Mouse (Mus musculus) right cerebral cortex, postnatal 14 days (tissue): ENCODE results near the gene Tsc22d1.
A peak's percentile ranks its signal among the peaks of the same experiment; 100 is the strongest.

ENCODE experiments used
- DNase-seq: peaks from one replicate; pipeline ENCODE4 v3.0.0; 2022

The Tsc22d1 gene

DNA sequence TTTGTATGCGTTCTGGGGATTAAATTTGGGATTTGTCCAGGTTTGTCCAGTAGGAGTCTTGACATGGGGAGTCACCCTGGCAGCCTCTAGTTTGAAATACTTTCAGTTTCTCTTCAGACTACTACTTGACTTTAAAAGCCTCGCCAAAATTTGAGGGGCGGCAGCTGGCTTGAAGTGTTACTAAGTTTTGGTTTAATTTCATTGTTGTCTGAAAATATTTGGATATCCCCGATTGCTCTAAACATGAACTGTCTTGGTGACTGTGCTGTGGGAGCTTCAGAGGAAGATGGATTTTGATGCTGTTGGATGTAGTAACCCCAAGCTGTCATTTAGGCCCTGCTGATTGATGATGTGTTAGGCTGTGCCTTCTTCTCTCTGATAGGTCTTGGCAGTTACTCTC lies 34.2 kb downstream of the Tsc22d1 start:
- DNase-seq: no peak

DNA sequence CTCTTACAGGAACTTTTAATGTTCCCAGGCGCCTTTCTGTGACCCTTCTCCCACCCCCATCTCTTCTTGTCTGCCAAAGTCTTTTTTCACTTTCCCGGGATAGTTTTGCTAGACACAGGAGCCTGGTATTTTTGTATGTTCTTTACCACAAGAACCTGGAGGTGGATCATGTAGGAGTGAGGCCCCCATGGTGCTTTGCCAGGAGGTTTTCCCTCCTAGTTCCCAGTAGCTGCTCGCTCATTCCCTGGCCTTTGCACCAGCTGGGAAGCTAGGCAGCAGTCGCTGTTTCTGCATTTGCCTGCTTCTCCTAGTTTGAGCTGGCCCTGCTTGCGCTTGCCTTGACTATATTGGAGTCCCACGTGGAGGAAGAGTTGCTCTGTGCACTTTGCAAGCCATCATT lies 36.2 kb downstream of the Tsc22d1 start:
- no peak for DNase-seq

DNA sequence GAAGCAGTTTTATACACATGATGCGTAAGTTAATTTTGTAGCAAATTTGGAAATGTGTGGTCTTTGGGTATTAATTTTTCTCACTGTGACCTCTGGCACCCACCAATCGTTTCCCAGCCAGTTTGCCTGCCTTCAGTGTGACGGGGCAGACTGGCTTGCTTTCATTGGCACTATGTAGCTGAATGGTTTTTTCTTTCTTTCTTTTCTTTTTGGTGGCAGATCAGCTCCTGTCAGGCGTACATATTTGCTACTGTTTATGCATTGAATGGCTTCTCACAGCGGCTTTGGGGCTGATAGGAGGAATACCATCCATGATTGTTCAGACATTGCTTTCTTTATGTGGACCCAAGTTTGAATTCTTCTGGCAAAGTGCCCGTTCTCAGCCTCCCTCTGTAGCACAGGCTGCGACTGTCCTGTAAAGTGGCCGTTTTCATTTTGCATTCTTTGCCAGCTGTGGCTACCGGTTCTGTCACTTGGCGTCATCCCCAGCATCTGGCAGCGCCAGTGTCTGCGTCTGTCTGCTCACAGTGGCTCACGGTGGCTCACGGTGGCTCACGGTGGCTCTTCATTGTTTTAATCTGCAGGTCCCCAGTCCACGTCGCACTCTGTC lies 38.1 kb downstream of the Tsc22d1 start:
- no peak for DNase-seq

DNA sequence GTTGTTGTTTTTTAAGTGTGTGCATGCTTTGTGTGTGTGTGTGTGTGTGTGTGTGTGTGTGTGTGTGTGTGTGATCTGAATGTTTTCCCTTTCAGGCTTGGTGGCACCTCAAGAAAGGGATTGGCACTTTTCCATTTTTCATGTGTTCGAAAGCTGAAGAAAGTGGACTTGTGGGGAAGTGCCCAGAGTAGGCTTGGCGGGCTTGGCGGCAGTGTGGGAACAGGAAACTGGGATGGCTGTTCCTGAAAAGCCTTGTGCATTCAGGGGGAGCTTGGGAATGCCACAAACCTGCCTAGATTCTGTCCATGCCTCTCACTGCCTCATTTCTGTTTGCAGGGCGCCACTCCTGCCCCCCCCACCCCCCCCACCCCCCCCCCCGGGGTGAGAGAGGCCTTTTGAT lies 39.9 kb downstream of the Tsc22d1 start:
- DNase-seq: no peak

DNA sequence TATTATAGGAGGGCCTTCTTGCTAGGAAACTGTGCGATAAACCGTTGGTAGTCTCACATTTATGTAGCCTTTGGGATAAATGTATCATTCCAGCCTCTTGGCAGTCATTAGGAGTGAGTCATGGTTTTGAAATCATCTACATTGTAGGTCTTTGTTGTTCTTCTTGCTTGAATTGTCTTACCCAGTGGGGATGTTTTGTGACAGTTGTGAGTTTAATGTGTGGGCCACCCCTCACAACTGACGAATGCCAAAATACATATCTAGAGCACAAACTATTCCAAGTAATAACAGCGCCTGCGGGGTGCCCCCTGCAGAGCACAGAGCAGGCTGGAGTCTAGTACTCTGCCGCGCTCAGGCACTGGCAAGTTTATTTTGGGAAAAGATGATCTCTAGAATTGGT lies 40.4 kb downstream of the Tsc22d1 start:
- no peak for DNase-seq

DNA sequence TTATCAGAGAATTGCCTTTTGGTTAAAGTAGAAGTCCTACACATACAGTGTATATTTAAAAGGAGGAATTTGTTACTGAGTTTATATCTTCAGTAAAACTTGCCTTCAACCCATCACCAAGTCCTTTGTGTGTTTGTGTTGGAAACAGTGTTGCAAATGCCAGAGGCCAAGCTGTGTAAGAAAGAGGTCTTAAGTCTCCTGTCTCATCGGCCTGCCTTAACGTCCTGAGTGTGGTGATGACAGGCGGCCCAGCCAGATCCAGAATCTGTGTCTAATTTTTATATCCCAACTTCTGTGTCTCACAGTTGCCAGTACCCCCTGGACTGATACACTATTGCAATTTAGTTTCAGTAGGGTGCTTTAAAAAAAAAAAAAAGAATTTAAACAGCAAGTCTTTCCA lies 42.9 kb downstream of the Tsc22d1 start:
- DNase-seq: no peak

DNA sequence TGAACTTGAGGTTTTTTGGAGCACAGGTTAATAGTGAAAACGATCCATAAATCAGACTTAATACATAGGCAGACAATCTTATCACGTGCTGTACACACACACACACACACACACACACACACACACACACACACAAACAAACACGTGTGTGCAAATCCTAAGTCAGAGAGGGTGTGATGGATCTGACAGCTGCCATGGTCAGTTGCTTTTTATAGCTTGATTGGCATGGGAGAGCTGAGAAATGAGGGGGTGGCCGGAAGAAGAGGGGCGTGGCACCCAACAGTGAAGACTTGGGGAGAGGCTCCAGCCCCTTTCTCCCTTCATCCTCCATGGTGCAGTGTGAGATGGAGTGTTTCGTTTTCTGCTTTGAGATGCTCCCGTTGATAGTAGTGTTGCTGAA lies 45.4 kb downstream of the Tsc22d1 start:
- DNase-seq: no peak

DNA sequence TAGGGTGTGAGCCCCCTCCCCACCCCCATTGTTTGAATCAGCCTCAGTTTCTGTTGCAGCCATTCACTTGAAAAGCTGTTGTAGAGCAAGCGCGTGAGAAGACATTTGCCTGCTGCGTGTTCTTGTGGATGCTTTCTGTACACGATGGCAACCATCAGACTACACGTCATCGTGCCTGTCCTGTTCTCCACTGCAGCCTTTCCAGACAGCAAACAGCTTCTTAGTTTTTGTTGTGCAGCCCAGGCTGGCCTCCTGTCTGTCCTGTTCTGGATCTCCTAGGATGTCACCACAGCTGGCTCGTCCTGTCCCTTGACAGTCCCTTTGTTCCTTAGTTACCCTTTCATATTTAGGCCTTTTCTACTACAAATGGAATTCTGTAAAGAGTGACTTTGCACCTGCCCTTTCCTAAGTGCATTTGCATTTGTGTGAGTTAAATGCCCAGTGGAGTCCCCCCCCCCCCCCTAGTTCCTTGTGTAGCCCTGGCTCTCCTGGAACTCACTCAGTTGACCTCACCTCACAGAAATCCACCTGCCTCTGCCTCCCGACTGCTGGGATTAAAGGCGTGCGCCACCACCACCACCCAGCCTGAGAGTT lies 46.5 kb downstream of the Tsc22d1 start:
- DNase-seq: no peak

DNA sequence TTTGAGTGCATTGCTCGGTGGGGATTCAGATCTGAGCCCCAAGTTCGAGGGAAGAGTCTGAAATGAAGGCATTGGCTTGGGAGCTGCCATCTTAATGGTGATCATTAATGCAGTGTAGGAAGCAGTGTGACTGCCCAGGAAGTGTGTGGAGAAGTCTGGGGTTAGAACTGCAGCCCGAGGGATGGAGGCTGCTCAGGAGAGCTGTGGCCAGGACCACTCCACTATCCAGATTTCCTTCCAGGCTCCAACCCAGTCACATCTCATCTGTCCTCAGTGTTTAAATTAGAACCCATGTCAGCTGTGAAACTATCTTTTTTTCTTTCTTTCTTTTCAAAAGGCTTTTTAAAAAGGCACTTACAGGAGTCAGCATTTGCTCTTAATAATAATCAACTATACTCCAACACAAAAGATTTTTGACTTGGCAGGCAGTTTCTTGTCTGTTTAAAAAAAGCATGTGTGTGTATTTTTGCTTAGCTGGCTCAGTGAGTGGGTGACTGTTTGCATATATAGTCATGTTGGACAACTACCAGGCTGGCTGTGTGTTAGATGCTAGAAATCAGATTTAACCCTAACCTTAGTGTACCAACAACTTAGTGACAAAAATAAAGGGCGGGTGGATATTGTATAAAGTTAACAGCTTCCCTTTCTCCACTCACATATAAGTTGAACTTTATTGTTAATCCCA lies 48.8 kb downstream of the Tsc22d1 start:
- DNase-seq: no peak

DNA sequence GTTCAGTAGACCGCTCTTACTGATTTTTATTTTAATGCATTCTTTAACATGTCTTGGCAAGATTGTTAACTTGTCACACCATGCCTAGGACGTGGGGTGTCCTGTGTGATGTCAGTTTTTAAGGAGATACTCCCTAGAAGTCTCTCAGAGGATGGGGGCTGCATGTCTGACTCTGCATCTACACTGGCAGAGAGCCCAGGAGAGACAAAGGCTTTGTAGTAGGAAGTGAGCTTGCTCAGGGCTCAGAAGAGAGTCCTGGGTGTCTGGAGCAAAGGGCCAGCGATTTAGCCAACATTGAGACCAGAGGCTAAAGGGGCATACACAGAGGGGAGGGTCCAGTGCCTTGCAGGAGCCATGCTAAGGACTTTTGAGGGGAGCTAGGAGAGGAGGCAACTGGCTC lies 50.2 kb downstream of the Tsc22d1 start:
- no peak for DNase-seq

DNA sequence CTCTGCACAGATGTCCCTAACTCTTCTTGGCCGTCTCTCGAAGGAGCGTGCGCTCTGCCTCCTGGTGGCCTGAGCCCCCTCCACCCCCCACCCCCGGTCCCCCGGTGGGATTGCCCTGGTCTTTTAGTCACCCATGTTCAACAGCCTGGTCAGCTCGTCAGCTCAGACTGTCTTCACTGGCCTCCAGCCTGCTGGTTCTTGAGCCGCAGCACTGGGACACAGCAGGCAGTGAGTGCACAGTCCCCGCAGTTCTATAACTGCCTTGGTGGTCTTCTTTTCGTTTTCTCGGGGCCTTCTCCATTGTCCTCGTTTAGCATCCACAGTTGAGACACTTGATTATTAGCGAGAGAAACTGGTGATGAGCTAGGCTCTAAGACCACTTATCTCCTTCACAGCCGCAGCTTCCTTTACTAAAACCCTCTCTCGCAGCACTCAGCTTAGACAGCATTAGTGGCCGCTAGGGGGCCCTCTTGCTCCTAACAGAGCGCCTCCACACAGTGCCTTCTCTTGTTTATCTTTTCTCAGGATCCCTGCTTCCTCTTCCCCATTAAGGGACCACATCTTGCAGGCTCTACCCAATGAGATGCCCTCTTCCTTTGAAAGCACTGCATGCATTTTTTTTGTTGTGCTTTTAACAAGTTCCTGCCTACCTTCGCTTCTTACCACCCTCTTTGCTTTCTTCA lies 52.0 kb downstream of the Tsc22d1 start:
- peak; percentile 91 for DNase-seq

DNA sequence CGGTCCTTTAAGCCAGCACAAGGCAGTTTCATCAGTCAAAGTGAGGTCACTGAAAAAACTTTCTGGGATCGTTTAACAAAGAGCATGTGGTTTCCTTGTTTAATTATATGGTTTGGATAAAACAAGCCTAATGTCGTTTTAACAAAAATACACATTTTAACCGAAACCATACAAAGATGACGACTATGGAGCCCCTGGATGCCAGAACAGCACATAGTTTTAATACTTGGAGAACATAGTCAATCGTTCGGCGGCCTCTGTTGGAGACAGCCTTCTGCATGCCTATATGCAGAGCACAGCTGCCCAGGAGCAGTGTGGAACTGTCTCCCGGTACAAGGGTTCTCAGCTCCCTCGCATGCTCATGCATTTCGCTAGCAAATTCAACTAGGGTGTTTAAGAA lies 53.2 kb downstream of the Tsc22d1 start:
- no peak for DNase-seq

DNA sequence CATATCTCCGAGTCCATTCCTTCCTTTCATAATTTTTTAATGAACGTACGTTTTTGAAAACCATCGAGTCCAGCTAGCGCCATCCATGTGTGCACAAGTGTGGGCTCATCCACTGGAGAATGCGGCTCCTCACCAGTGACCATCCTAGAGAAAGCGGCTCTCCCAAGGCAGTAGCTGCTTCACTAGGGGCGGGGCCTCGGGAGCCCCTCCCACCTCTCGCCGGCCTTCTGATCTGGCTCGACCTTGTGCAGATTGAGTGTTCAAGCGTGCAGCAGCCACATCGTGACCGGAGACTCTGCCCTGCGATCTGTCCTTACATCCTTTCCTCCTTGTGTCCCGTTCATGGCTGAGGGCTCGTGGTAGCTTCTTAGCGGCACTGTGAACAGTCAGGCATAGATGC lies 56.5 kb downstream of the Tsc22d1 start:
- no peak for DNase-seq

DNA sequence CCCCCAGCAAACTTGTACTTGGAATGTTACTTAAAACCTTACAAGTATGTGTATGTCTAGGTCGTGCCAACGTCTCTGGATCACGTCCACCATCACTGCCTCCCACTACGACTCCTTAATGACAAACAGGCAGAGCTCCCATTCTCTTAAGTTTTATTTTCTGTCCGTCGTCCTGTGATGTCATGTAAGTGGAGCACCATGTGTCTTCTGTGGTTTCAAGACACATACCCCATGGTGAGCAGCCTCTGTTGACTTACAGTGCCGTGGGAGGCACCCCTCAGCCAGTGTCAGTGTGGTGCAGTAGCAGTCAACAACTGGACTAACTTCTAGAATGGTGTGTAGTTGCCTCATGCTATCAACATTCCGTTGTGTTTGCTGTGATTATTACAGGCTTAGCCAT lies 57.7 kb downstream of the Tsc22d1 start:
- DNase-seq: no peak

DNA sequence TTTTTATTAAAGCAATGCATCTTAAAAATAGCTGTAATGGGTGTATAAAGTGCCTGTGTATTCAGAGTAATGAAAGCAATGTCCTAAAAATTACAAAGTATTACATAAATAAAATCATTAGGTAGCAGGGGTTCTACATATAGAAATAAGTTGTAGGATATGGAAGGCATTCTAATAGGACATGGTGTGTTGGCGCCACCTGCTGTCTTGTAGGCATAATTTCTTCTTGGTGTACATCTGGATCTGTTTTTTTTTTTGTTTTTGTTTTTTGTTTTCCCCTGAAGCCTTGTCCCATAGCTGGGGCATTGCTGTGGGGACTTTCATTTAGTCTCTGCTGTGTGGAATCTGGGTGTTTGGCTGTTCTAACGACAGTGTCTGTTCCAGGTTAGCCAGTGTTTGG lies 58.6 kb downstream of the Tsc22d1 start:
- peak; percentile 45 for DNase-seq

DNA sequence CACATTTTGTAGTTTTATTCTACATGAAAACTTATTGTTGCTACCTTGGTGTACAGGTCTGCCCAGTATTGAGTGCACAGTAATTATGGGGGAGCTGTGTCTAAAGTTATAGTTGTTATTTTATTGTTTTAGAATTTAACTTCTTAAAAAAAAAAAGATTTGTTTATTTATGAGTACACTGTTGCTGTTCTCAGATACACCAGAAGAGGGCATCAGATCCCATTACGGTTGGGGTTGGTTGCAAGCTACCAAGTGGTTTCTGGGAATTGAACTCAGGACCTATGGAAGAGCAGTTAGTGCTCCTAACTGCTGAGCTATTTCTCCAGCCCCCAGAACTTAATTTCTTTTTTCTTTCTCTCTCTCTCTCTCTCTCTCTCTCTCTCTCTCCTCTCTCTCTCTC lies 59.4 kb downstream of the Tsc22d1 start:
- DNase-seq: no peak

DNA sequence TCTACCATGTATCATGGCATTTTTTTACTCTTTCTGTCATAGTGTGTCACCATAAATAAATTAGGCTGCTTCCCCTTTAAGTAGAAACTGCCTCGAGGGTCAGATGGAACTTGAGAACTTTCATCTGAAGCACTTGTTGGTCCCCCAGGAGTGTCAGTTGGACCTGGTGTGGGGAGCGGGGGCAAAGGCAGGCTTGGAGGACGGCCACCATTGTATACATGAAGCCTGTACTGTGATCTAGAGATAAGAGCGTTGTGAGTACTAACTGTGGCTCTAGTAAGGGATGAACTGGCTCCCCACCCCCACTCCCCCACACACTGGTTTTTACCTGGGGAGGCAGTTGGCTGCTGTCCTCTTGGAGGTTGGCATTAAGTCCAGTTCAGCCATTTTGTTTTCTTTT lies 62.0 kb downstream of the Tsc22d1 start:
- no peak for DNase-seq

DNA sequence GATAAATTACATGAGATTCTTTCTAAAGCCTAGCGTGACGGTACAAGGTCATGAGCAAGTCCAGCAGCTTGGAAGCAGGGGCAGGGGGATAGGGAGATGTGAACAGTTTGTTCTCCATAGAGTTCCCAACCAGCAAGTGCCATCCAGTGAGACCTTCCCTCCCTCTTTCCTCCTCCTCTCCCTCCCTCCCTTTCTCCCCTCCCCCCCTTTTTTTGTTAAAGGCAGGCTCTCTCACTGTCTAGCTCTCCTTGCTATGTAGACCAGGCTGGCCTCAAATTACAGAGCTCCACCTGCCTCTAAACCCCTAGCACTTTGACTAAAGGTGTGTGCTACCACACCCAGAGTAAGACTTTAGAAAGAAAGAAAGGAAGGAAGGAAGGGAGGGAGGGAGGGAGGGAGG lies 63.3 kb downstream of the Tsc22d1 start:
- no peak for DNase-seq

DNA sequence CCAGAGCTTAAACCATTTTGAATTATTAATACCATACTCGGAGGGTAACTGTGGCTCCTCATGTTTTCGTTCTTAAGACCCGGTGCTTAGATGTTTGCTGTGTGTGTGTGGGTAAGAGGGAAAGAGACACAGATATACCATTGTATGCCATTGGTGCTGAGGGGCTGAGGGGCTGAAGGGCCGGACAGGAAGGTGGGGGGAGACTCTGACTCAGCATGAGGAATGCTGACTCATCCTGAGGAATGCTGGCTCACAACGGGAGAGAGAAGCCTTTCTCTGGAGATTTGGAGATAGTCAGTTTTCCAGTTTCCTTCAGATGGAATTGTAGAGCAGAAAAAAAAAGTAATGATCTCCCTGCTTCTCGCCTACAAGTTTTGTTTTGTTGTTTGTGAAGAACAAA lies 63.9 kb downstream of the Tsc22d1 start:
- DNase-seq: no peak

DNA sequence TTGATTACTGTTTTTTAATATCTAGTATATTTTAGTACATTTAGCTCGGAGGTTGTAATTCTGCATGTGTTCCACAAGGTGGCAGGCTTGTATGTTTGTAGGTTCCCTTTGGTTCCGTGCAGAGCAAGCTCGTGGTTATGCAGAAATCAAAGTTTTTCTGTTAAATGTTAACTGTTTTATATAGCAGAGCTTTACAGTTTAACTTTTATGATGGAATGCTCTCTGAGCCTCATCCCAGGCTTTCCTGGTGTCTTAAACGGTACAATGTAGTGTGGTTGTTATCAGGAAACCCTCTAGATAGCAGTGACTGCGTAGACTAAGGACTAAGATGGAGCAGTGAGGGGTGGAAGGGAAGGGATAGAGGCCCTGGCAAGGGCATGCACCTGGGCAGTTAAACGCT lies 65.1 kb downstream of the Tsc22d1 start:
- DNase-seq: no peak

DNA sequence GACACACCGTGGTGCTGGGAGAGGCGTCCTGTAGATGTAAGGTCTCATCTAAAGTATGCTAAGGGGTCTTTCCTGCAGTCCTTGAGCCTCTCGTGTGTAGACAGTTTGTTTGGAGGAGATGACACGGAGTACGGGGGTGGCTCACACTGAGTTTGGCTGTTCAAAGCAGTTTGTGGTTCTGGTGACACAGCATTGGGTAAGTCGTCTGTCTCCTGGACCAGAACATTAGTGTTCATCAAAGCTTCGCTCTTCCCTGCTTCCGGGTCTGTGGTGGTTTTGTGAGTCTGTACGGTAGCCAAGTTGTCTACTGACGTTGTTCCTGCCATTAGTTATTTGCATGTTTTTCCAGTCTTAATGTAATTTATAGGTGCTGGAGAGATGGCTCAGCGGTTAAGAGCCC lies 65.7 kb downstream of the Tsc22d1 start:
- DNase-seq: no peak

DNA sequence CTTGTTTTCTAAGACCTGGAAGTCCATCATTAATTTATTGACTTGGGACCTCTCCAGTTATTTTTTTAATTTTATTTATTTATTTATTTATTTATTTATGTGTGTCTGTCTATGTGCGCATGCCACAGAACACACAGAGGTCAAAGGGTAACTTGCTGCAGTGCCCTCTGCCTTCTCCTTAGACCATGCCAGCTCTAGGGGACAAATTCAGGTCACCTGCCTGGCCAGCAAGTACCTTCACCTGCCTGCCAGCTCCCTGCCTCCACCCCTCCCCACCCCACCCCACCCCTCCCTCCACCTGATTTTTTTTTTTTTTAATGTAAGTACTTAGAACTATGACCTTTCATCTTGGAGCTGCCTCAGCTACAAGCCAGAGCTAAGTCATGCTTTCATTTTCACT lies 68.9 kb downstream of the Tsc22d1 start:
- DNase-seq: no peak

DNA sequence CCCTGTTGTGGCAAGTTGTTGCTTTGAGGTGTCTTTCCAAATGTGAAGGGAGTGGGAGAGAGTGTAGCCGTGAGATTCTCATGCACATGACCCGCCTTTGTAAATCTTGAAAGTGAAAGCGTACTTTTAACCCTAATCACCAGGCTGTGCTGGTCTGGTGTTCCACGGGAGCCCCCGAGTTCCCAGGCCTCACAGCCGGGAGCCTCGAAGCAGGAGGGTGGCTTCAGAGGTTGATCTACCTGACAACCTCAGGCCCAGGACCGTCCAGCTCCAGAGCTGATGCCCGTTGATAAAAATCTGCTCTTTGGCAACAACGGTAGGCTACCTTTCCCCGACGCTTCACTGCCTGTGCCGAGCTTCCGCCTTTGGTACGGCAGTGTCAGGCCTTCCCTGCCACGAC lies 72.8 kb downstream of the Tsc22d1 start:
- DNase-seq: no peak
